In the genomic region with DNA sequence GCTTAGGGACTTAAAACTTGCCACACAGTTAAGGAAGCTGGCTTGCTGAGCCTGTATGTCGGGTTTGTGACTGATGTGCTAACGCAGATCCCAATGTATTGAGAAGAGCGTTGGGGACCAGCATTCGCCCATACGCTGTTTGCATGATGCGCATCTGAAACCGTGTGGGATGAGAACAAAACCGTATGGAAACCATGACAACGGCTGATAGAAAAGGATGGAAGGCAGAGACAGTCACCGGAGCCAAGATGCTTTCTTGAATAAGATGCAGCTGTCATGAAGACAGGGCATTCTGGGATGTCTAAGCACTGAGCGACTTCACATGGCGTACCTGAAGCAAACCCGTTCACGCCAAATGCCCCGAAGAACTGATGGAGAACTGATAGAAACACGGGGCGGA, we compare ENCODE assay signal across 16 mouse cellular contexts.
DNase-seq lines count a peak whose midpoint lies in the region; ATAC-seq and TF ChIP-seq lines count a peak whose summit lies in the region.
"Had no signal": no experiment of that assay in that cellular context is flagged by ENCODE, and none has a peak within 500 bp of the region (broad histone marks: within the 10 kb centered on the region; RNA-seq: fewer than 3 reads in every experiment).

No protein-coding gene starts in this region.

- TF ChIP-seq CTCF in brain, embryonic 14.5 days (IDR thresholded peaks at IDR 0.05; ENCODE audit: borderline replicate concordance, extremely low read depth, insufficient read depth, insufficient read length): no peak
- no peak for TF ChIP-seq CTCF in midbrain, postnatal 0 days (IDR thresholded peaks at IDR 0.05)

- peaks cover 11% of the 10 kb centered on the region; the same call in 1 of the 2 replicates for H3K4me1 ChIP-seq in hindbrain, embryonic 15.5 days (replicated peaks)
- H3K4me1 ChIP-seq in hindbrain, embryonic 16.5 days (ENCODE audit: control insufficient read depth, insufficient read depth, low read depth, low read length): no peaks in the 10 kb centered on the region
- H3K4me1 ChIP-seq in midbrain, postnatal 0 days (ENCODE audit: insufficient read depth, low read length): no peaks in the 10 kb centered on the region

- H3K4me3 ChIP-seq in hindbrain, embryonic 15.5 days: no peak overlapping the region
- H3K4me3 ChIP-seq in hindbrain, embryonic 16.5 days (ENCODE audit: low read length): no peak overlapping the region
- H3K4me3 ChIP-seq in midbrain, postnatal 0 days (ENCODE audit: low read depth, low read length): no peak overlapping the region

- H3K36me3 ChIP-seq in hindbrain, embryonic 15.5 days: no peaks in the 10 kb centered on the region
- no peaks in the 10 kb centered on the region for H3K36me3 ChIP-seq in hindbrain, embryonic 16.5 days (ENCODE audit: control insufficient read depth, insufficient read depth, low read length)
- H3K36me3 ChIP-seq in midbrain, postnatal 0 days (ENCODE audit: insufficient read depth, low read length): no peaks in the 10 kb centered on the region

- H3K9me3 ChIP-seq in hindbrain, embryonic 15.5 days: no peaks in the 10 kb centered on the region
- no peaks in the 10 kb centered on the region for H3K9me3 ChIP-seq in hindbrain, embryonic 16.5 days (ENCODE audit: control insufficient read depth, low read length)
- H3K9me3 ChIP-seq in midbrain, postnatal 0 days (ENCODE audit: low read length): no peaks in the 10 kb centered on the region

- H3K27ac ChIP-seq in hindbrain, embryonic 15.5 days (replicated peaks): no peak overlapping the region; the same call in 1 of the 2 replicates
- H3K27ac ChIP-seq in hindbrain, embryonic 16.5 days (ENCODE audit: low read depth, low read length): no peak overlapping the region
- H3K27ac ChIP-seq in midbrain, postnatal 0 days (ENCODE audit: low read depth, low read length): peak overlapping the region; percentile 69
- H3K27ac ChIP-seq: stomach, postnatal 0 days had no signal

- DNase-seq in brain, embryonic 14.5 days (ENCODE audit: low read depth): peak; percentile 83
- DNase-seq in layer of hippocampus, adult 8-10 months (ENCODE audit: low spot score in 2 of 2): peak; percentile 37 to 40
- DNase-seq in midbrain, postnatal 0 days (ENCODE audit: low spot score): peak; percentile 40
- no peak for DNase-seq in kidney, adult 11 months
- no peak for DNase-seq in adrenal gland, adult (ENCODE audit: inconsistent age in 2 of 2, low spot score in 1 of 2)
- DNase-seq: adrenal gland, postnatal 14 days; B cell, adult 2 months; cerebellum, adult 11 months; heart, adult 11 months; kidney, adult 9 months; liver; lung, embryonic 14.5 days; spleen, adult 18-20 months had no signal

- ATAC-seq in hindbrain, embryonic 15.5 days (ENCODE audit: low FRiP score, low read depth): no peak
- ATAC-seq in hindbrain, embryonic 16.5 days: no peak
- no peak; the same call in 1 of the 2 replicates for ATAC-seq in midbrain, postnatal 0 days (ENCODE audit: low FRiP score)

- H3K4me2 ChIP-seq in hindbrain, embryonic 15.5 days: peak overlapping the region; percentile 23
- H3K4me2 ChIP-seq in hindbrain, embryonic 16.5 days (ENCODE audit: low read length): no peak overlapping the region
- no peak overlapping the region for H3K4me2 ChIP-seq in midbrain, postnatal 0 days (ENCODE audit: low read depth, low read length, poor library complexity, severe bottlenecking)
- H3K4me2 ChIP-seq: lung, embryonic 14.5 days had no signal

- H3K9ac ChIP-seq in hindbrain, embryonic 15.5 days: no peak overlapping the region
- no peak overlapping the region for H3K9ac ChIP-seq in hindbrain, embryonic 16.5 days (ENCODE audit: low read depth, low read length)
- no peak overlapping the region for H3K9ac ChIP-seq in midbrain, postnatal 0 days (replicated peaks; ENCODE audit: low read length, poor library complexity, severe bottlenecking)
- H3K9ac ChIP-seq: lung, embryonic 14.5 days had no signal

- no peak for TF ChIP-seq POLR2A in brain, embryonic 14.5 days (IDR thresholded peaks at IDR 0.05; ENCODE audit: borderline replicate concordance, extremely low read depth, insufficient read depth, insufficient read length, poor library complexity, severe bottlenecking)

- 51% methylated on average over 17 of the region's 17 CpGs for WGBS in hindbrain, embryonic 15.5 days
- WGBS in hindbrain, embryonic 16.5 days: 57% methylated on average over 17 of the region's 17 CpGs
- 50% methylated on average over 17 of the region's 17 CpGs for WGBS in midbrain, postnatal 0 days

- peaks cover 15% of the 10 kb centered on the region; the same call in 1 of the 2 replicates for H3K27me3 ChIP-seq in hindbrain, embryonic 15.5 days
- no peaks in the 10 kb centered on the region; the same call in 1 of the 2 replicates for H3K27me3 ChIP-seq in hindbrain, embryonic 16.5 days (replicated peaks; ENCODE audit: control insufficient read depth, insufficient read depth, low read length)
- H3K27me3 ChIP-seq in midbrain, postnatal 0 days (ENCODE audit: insufficient read depth, low read length): no peaks in the 10 kb centered on the region

Comparison
In these comparisons a context has a peak if more than half of its experiments do, and no peak if none do; other contexts are left out.
1. DNase-seq: peak in brain, embryonic 14.5 days (single experiment), layer of hippocampus, adult 8-10 months (2 of 2) and midbrain, postnatal 0 days (single experiment); none in kidney, adult 11 months (single experiment) and adrenal gland, adult (0 of 2).